Mouse (Mus musculus) gastrocnemius, postnatal 10 days (tissue): ENCODE measurements around the gene Teddm3. TPM values are rescaled to one million over a fixed set of nuclear protein-coding genes. Genes with fewer than 3 reads are reported as not detected.
"Not testable (repeated sequence)": the region's sequence is repeated elsewhere in the genome, so short reads cannot be mapped to it uniquely, and the experiment has no call there.

ENCODE experiments used
- DNase-seq: peaks from one replicate; pipeline ENCODE4 v3.0.0; 2021; ENCODE audit warnings: mixed read lengths
- long read RNA-seq, 2 experiments: library from polyadenylated mRNA; stranded (forward); transcript quantifications; one replicate each; pipeline ENCODE4 v2.0.0; 2021
- total RNA-seq, 2 experiments: library from RNA; stranded (reverse); gene quantifications; 2 replicates each; pipeline ENCODE4 v1.2.3; 2021

Teddm3 gene
- not detected for total RNA-seq
- long read RNA-seq, experiment 1: 0 reads
- long read RNA-seq, experiment 2: 0 reads

DNA sequence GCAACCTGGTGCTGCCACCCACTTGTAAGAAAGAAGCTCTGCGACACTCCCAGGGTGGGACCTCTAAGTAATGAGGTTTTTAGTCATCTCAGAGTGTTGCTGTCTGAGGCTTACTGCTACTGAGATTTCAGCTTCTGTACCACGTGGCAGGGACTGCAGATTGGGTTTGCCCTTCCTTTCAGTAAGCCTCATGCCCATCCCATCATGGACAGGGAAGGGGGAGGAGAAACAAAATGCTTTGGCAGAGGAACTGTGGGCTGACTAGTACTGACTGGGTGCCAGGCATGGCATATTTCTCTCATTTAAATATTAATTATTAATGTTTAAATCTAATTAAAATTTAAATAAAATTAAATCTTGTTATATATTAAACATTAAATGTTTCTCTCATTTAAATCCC, at the start of gene Teddm3:
Gene Teddm3 (minus strand): TSS at position 101 of the 400 bp plus-strand sequence.
- DNase-seq: not testable (repeated sequence)

DNA sequence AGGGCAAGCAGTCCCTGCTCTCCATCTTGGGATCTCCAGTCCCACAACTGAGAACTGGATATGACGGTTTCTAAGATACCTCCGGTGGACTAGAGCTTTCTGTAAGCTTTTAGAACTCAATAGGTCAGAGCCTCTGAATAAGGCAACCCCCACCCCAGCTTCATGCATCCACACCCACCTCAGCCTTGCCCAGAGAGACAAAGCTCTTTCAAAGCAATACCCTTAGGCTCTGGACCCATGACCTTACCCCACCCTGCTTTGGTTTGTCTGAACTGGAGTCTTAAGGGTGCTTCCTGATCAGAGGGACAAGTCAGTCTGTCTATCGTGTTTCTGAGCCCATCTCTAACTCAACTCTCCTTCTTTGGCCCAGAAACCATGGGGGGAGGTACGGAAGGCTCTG, 48.9 kb upstream of the Teddm3 start:
- DNase-seq: no peak

GRCm38 (mm10) chr16:21199426-21199825, 45.6 kb upstream of the Teddm3 start:
- no peak for DNase-seq

GRCm38 (mm10) chr16:21198529-21198928, 44.7 kb upstream of the Teddm3 start:
- DNase-seq: peak; percentile 15

DNA sequence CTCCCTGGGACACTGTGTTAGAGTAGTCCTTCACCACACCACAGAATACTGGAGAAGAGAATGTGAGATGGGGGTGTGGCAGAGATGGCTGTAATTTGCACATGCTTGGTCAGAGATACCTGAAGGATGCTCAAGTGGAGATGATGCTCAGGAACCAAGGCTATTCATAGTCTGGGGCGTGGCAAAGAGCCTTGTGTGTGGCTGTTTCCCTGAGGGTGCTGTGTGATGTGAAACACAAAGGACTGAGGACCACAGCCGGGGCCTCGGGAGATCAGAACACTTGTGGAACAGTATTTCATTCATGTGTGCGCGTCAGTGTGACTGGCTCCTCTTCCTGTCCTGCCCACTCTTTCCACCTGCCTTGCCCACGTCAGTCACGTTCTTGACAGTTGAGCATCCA, 44.2 kb upstream of the Teddm3 start:
- DNase-seq: no peak

DNA sequence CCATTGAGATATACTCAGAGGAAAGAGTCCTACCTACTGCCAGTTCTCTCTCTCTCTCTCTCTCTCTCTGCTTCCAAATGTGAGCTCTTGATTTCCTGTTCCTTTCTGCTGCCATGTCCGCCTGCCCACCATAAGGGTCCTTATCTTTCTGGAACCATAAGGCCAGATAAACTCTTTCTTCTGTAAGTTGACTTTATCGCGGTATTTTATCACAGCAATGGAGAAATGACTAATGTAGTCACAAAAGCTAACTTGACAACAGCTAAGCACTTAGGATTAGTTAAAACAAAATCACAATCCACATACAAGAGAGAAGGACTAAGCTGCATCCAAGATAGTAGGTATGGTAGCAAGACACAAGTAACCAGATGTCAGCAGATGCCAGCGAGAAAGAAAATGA, 43.7 kb upstream of the Teddm3 start:
- no peak for DNase-seq

DNA sequence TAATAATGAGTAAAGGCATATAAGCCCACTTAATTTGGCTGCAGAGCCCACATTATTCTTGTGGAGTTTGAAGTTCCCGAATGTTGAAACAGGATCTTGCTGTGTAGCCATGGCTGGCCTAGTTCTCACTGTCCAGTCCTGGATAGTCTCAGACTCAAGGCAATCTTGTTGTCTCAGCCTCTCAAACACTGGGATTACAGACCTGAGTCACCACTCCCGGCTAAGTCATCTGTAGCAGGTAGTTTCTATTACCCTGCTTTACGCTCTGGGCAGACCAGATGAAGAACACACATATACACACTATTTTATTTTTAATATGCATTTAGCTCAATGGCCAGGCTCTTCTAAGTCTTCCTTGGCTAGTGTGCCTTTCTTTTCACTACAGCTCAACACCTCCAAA, 42.8 kb upstream of the Teddm3 start:
- no peak for DNase-seq

DNA sequence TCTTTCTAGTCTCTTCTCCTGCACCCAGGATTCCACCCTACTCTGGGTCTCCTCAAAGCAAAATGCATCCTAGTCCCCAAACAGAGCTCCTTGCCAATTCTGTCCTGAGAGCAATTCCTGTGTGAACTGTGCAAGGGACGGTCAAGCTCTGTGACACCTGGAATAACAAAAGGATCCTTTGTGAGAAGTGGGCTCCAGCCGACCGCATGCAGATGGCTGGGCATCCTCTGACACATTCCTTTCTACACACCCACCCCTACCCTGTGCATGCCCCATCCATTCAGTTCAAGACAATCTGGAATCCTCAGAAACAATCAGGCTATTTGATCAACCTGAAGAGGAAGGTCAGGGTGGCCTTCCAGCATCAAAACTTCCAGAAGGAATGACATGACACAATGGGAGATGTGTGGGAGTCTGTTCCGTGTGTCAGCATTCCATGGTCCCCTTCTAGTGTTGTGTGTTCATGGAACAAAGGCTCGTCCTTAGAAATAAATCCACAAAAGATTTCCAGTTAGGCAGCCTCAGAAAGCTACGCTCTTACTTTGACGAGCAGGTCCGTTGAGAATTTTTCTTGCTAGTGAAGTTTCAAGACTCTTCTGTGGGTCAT, 41.6 kb upstream of the Teddm3 start:
- no peak for DNase-seq

DNA sequence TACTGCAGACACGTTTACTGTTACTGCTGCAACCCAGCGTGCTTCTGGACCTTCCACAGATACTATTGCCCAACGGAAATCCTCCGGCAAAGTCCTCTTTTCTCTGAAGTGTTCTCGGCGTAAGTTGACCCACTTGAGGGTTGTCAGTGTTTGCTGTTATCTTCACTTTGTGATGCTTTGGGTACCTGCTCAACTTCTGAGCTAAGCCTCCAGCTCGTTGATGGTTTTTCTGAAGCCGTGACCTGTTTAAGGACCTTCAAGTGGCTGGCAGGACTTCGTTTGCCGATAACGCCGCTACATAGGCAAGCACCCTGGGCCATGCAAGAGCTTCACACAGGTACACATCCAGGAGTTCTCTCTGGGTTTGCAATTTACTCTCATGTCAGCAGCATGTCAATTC, 40.4 kb upstream of the Teddm3 start:
- DNase-seq: no peak

GRCm38 (mm10) chr16:21192509-21193354, 38.9 kb upstream of the Teddm3 start:
- DNase-seq: no peak

- no peak for DNase-seq
Observed at GRCm38 (mm10) chr16:21191569-21191968, 37.8 kb upstream of the Teddm3 start.

GRCm38 (mm10) chr16:21188345-21188744, 34.5 kb upstream of the Teddm3 start:
- DNase-seq: no peak

- no peak for DNase-seq
Observed at GRCm38 (mm10) chr16:21187568-21187967, 33.8 kb upstream of the Teddm3 start.

DNA sequence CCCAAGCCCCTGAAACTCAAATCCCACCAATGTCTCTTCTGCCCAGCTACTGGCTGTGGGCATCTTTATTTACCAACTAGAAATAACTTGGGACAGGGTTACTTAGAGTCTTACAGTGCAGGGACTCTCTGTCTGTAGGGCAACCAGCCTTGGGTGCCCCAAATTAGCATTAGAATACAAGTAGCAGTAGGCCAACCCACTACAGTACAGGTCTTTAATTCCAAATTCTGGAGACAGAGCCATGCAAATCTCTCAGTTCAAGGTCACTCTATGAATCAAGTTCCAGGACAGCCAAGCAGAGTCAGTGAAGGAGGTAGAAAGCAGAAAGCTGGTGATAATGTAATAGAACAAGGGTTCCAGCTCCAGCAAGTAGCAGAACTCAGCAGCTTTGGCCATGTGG, 30.9 kb upstream of the Teddm3 start:
- no peak for DNase-seq

- DNase-seq: no peak
Observed at GRCm38 (mm10) chr16:21182108-21182507, 28.3 kb upstream of the Teddm3 start.

GRCm38 (mm10) chr16:21175236-21175635, 21.4 kb upstream of the Teddm3 start:
- no peak for DNase-seq

DNA sequence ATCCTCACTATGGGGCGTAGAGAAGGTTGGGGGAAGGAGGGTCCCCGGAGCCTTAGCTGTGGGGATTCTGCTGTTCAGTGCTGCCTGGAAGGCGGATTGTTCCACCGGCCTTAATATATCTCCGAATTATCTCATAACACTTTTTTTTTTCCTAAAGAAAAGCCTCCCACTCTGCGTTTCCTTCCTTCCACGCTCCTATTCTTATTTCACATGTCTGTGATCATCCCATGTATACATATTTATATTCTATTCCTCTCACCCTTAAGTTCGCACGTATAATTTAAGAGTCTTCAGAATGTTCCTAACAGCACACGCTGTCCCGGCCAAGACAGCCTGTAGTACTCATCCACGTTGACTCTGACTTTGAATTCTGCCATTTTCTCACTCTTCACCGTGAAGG, 14.9 kb upstream of the Teddm3 start:
- no peak for DNase-seq

DNA sequence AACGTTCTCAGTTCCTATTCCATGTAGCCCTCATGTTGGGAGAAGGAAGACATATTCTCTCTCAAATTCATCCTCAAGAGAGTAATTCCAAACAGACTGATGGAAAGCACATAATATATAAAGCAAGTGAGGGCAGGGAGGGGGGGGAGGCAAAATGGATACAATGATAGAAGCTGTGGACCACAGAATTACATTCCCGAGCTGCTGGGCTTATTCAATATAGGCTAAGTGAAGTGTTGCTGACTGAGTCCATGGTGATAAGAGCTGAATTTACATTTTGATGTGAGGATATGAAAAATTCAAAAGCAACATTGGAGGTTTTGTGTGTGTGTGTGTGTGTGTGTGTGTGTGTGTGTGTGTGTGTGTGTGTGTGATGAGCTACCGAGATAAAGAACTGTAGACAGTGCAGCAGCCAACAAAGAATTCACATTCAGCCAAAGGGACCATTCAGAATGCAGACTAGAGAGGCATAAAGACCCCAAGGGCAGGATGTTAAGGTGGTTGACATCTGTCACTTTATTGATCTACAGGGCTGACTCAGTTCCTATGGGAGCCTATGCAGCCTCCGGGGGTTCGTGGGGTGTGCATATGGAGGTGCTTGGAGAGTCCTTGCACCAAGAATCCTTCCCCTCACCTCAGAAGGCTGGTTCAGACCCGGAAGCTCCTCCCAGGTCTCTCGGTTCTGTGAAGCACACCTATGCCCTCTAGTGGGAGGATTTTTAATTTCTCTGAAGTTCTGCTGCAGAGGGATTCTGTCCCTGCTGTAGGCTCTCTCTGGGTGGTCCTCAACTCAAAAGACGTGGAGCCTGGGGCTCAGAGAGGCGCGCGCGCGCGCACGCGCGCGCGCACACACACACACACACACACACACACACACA, 11.8 kb upstream of the Teddm3 start:
- DNase-seq: not testable (repeated sequence)

GRCm38 (mm10) chr16:21163423-21163822, 9.6 kb upstream of the Teddm3 start:
- DNase-seq: not testable (repeated sequence)

DNA sequence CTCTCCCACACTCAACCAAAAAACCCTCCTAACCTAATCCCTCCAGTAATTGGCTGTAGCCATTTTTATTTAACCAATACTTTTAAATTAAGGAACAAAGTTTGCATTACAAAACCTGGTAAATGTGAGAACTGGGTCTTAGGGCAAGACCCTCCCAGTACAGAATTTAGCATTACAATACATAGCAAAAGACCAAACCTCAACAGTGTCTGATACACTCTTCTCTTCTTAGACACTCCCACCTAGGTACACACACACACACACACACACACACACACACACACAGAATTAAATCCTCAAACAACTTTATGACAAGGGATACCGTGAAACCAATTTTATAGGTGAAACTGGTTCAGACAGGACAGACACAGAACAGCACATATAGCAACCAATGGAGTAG, 5.4 kb upstream of the Teddm3 start:
- DNase-seq: not testable (repeated sequence)

DNA sequence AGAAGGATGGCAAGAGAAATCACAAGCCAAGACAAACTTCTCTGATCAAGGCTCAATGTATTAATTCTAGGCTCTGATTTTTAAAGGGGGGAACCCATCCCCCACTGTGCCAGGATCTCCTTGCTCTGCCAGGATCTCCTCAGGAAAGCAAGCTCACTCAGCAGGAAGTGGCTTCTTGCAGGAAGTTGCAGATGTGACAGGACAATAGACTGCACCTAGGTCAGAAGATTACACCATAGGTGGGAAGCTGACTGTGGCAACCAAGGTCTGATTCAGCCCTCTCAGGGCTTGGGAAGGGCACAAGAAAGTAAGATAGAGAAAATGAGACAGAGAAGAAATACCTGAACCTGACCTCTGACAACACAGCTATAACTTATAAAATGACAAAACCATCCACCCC, 2.5 kb upstream of the Teddm3 start:
- DNase-seq: not testable (repeated sequence)

- DNase-seq: no peak
Observed at GRCm38 (mm10) chr16:21151564-21152361, 2.0 kb downstream of the Teddm3 start.
